Mouse (Mus musculus) heart, postnatal 25 days (tissue): ENCODE measurements around the gene Gpr3. TPM values are rescaled to one million over a fixed set of nuclear protein-coding genes. Genes with fewer than 3 reads are reported as not detected.

Source experiments
- DNase-seq: peaks from one replicate; pipeline ENCODE4 v3.0.0; 2022; ENCODE audit warnings: low spot score
- intact Hi-C: fragments of 180-260 bp; cut with DNase I; formaldehyde crosslinking; loops from one replicate; pipeline ENCODE4 v1.15.1; 2025
- total RNA-seq, 2 experiments: library from RNA; stranded (reverse); gene quantifications; 2 replicates each; pipeline ENCODE4 v1.2.3; 2021

Gene Gpr3
- total RNA-seq, 2 experiments from 2014 or later: 0.22 TPM; not detected in 1

GRCm38 (mm10) chr4:133201006-133201771, 11.1 kb downstream of the Gpr3 start:
- intact Hi-C loops: no loop called here
- DNase-seq: peak; percentile 46

- peak; percentile 58 for DNase-seq
- intact Hi-C loops: no loop called here
Observed at GRCm38 (mm10) chr4:133200343-133200742, 12.0 kb downstream of the Gpr3 start.

- intact Hi-C loops: loop anchor here (5.0 kb wide), 1 partner anchor 137 kb away; no protein-coding TSS in a partner anchor
- DNase-seq: no peak
Observed at GRCm38 (mm10) chr4:133199743-133200142, 12.6 kb downstream of the Gpr3 start.

- DNase-seq: no peak
- intact Hi-C loops: loop anchor here (5.0 kb wide), 1 partner anchor 136 kb away; no protein-coding TSS in a partner anchor
Observed at GRCm38 (mm10) chr4:133198337-133199180, 13.8 kb downstream of the Gpr3 start.

GRCm38 (mm10) chr4:133197801-133198286, 14.5 kb downstream of the Gpr3 start:
- DNase-seq: no peak
- intact Hi-C loops: loop anchor here (5.0 kb wide), 1 partner anchor 136 kb away; no protein-coding TSS in a partner anchor

GRCm38 (mm10) chr4:133197355-133197754, 15.0 kb downstream of the Gpr3 start:
- intact Hi-C loops: loop anchor here (5.0 kb wide), 1 partner anchor 135 kb away; no protein-coding TSS in a partner anchor
- no peak for DNase-seq

- DNase-seq: no peak
- intact Hi-C loops: loop anchor here (5.0 kb wide), 1 partner anchor 135 kb away; no protein-coding TSS in a partner anchor
Observed at GRCm38 (mm10) chr4:133196852-133197251, 15.5 kb downstream of the Gpr3 start.

- no peak for DNase-seq
- intact Hi-C loops: loop anchor here (5.0 kb wide), 1 partner anchor 134 kb away; no protein-coding TSS in a partner anchor
Observed at GRCm38 (mm10) chr4:133196136-133196535, 16.2 kb downstream of the Gpr3 start.

GRCm38 (mm10) chr4:133195014-133195413, 17.3 kb downstream of the Gpr3 start:
- intact Hi-C loops: loop anchor here (5.0 kb wide), 1 partner anchor 133 kb away; no protein-coding TSS in a partner anchor
- DNase-seq: no peak

- intact Hi-C loops: no loop called here
- DNase-seq: no peak
Observed at GRCm38 (mm10) chr4:133194482-133194881, 17.9 kb downstream of the Gpr3 start.

GRCm38 (mm10) chr4:133189396-133189795, 22.9 kb downstream of the Gpr3 start:
- no peak for DNase-seq
- intact Hi-C loops: no loop called here

GRCm38 (mm10) chr4:133186856-133187255, 25.5 kb downstream of the Gpr3 start:
- intact Hi-C loops: no loop called here
- DNase-seq: no peak

GRCm38 (mm10) chr4:133185893-133186292, 26.4 kb downstream of the Gpr3 start:
- intact Hi-C loops: no loop called here
- DNase-seq: no peak

GRCm38 (mm10) chr4:133184898-133185665, 27.3 kb downstream of the Gpr3 start:
- intact Hi-C loops: no loop called here
- DNase-seq: peak; percentile 74

- no peak for DNase-seq
- intact Hi-C loops: no loop called here
Observed at GRCm38 (mm10) chr4:133184031-133184897, 28.1 kb downstream of the Gpr3 start.

- no peak for DNase-seq
- intact Hi-C loops: no loop called here
Observed at GRCm38 (mm10) chr4:133182439-133183033, 29.8 kb downstream of the Gpr3 start.

GRCm38 (mm10) chr4:133179258-133179657, 33.1 kb downstream of the Gpr3 start:
- DNase-seq: no peak
- intact Hi-C loops: no loop called here

GRCm38 (mm10) chr4:133178305-133178704, 34.0 kb downstream of the Gpr3 start:
- DNase-seq: no peak
- intact Hi-C loops: no loop called here
